Mouse (Mus musculus) bone marrow, adult 2 months (tissue): ENCODE measurements around the gene Ctnnd1.

ENCODE experiments used
- CTCF ChIP-seq: fragments of 200-500 bp; IDR thresholded peaks from 2 replicates; pipeline ENCODE4 v1.5.1; 2011; ENCODE audit warnings: low read length, control low read depth; ENCODE audit not compliant: control insufficient read depth, insufficient read depth
- POLR2A ChIP-seq: fragments of 200-500 bp; IDR thresholded peaks from 2 replicates; pipeline ENCODE4 v1.6.1; 2011; ENCODE audit warnings: low read depth, mild to moderate bottlenecking, control low read depth, low read length, borderline replicate concordance; ENCODE audit not compliant: control insufficient read depth

DNA sequence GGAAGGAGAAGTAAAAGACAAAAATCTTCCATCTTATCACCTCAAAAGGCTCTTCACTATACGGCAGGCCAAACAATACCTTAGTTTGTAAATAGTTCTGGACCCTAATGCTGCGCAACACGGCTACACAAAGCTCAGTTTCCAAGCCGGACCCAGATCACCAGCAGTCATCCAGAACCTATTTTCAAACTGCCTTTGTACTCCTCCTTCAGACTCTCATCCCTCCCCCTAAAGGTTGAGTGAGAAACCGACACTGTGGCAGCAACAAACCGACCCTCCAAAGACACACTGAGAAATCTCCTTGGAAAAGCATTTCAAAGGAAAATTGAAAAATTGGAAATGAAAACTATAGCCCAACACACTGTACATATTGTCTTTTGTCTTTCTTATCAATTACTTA is 2.2 kb downstream of the Ctnnd1 start:
- TF ChIP-seq POLR2A (no peak), CTCF (no peak)
